Mouse (Mus musculus) liver, embryonic 14.5 days (tissue): ENCODE data around the gene Acvr1b.

ENCODE experiments used
- CTCF ChIP-seq: IDR thresholded peaks from 2 replicates; pipeline ENCODE4 v1.5.1; 2016; ENCODE audit warnings: antibody characterized with exemption, low read depth, control low read depth
- EP300 ChIP-seq: IDR thresholded peaks from 2 replicates; pipeline ENCODE4 v1.6.1; 2016; ENCODE audit warnings: antibody characterized with exemption, low read depth

GRCm38 (mm10) chr15:101147910-101148273 lies 26.0 kb upstream of the Acvr1b start:
- no peak for TF ChIP-seq CTCF
- no peak for TF ChIP-seq EP300
